Mouse (Mus musculus) lung, postnatal 36 days (tissue): ENCODE data around the gene Txnip.
A peak's percentile ranks its signal among the peaks of the same experiment; 100 is the strongest.

Experiments
- DNase-seq: peaks from one replicate; pipeline ENCODE4 v3.0.0; 2022; ENCODE audit warnings: mixed read lengths

The Txnip gene

DNA sequence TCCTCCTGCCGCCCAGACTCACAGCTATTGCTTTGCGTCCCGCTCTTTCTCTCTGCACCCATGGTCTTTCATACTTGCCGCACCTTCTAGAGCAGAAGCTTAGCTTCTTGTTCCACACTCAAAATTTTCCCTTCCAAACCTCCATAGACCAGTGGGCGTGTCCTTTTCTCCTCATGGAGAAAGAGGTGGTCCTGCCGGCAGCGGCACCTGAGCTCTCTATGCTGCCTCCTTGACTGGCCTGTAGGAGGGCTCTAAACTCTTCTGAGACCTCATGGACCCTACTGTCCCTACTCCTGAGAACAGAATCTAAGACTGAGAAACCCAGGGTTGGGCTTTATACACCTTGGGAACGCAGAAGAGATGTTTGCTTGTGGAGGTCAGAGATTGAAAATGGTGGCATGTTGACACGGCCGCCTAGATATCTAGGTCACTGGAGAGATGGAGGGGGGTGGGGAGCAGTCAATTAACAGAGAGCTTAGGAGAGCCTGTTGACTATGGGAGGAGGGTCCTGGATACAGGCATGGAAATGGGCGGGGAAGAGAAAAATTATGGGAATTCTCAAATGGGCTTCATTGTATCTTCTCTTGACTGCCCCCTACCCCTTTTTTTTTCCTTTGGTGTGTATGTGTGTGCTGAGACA, 12.3 kb downstream of the Txnip start:
- DNase-seq, result no peak

DNA sequence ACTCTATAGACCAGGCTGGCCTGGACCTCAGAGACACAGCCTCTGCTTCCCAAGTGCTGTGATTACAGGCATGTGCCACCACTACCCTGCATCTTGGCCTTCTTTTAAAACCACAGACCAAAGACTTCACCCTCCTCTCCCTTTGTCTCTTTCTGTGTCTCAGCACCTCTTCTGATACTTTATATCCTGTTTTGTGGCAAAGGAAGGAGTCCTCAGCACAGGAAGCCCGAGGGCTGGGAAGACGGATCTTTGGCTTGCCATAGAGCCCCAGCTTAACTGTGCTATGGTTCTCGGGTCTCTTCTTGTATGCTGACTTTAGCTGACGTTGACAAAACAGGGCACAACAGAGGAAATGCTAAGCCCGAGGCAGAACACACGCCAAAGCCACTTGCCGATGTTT, 12.9 kb downstream of the Txnip start:
- no peak for DNase-seq

DNA sequence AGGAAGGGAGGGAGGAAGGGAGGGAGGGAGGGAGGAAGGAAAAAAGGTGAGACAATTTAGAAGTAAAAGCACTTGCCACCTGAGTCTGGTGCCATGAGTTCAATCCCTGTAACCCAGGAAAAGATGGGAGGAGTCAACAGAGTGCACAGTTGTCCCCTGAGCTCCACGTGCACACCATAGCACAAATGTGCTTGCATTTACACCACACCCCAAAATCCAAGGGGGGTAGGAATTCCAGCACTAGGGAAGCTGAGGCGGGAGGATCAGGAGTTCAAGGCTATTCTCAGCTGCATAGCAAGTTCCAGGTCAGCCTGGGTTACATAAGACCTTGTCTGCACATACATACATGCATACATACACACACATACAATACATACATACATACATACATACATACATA, 13.6 kb downstream of the Txnip start:
- no peak for DNase-seq

DNA sequence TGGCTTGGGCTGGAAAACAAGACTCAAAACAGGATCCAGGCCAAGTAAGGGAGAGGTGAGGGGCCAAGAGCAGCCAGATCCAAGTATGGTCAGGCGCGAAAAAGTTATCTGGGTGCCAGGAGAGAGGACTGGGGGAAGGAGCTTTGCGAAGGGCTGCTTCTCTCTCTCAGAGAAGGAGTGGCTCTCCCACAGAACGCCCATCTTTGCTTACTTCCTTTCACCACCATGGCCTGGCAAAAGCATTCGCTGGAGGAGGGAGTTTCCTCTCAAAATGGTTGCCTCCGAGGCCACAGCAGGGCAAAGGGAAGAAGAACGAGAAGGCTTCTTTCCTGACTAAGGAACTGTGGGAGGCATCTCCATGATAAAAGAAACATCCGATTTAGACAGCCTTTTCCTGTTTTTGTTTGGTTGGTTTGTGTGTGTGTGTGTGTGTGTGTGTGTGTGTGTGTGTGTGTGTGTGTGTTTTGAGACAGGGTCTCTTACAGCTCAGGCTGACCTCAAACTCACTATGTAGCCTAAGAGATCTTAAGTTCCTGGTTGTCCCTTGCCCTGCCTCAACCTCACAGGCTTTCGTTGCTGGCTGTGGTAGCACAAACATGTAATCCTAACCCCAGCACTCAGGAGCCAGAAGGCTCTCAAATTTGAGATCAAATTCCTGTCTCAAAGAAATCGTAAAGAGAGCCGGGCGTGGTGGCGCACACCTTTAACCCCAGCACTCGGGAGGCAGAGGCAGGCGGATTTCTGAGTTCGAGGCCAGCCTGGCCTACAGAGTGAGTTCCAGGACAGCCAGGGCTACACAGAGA, 14.3 kb downstream of the Txnip start:
- DNase-seq, result peak; percentile 77

DNA sequence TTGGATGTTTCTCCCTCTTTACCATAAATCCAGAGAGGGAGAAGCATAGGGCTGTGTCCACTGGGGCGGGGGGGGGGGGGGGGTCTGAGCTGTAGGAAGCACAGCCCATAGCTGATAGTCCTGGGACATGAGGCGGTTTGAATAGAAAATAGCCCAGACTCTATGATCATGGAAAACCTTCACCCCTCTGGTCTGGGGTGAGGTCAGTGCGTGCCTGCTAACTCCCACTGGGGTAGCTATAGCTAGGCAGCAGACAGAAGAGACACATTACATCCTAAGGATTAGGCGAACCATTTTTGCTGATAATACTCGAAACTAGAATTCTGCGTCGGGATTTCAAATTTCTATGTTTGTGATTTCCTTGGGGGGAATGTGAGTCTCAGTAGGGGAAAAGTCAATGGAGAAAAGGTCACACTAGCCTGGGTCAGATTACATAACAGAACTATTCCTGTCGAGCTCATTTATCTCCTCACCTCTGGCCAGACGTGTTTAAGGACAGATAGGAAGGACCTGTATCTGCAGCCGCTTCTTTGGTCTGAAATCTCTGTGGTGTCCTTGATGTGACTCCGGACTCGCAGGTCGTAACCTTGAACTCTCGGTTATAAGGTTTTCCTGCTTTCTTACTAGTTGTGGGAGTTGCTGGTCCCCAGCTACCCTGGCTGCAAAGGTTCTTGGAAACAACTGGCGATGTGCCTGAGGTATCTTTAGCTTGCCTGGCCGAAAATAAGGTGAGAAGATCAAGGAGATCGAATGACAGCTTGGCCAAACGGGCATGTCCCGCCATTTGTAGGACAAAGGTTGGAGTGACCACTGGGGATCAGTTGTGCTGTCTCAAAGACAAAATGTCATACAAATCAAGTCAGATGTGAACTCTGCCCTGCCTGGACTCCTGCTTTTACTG, 16.1 kb downstream of the Txnip start:
- DNase-seq, result no peak

DNA sequence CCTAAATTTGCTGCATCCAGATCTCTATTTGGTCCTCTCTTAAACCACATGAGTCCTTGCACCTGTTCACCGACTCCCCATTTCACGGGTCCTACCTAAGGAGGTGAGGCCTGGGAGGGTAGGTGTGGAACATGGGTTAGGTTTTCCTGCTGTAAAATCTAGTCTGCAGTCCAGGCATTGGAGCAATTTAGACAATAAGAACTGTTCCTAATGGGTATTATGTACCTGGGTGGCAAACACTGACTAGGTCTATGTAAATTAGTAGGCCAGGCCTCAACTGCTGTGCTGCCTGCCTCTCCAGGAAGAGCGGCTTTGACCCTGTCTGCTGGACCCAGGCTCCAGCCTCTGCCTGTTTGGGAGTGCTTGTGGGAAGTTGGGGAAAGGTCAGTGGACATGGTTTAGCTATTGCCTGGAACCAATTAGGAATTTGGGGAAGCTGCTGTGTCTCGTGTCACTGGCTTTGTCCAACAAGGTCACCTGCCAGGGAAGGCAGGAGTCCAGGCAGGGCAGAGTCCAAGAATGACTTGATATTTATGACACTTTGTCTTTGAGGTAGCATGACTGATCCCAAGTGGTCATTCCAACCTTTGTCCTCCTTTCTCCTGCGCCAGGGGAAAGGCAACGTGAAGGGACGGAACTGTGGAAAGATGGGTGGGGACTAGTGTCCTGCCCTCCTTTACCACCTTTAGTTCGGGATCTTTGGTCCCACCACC, 17.7 kb downstream of the Txnip start:
- peak; percentile 35 for DNase-seq

DNA sequence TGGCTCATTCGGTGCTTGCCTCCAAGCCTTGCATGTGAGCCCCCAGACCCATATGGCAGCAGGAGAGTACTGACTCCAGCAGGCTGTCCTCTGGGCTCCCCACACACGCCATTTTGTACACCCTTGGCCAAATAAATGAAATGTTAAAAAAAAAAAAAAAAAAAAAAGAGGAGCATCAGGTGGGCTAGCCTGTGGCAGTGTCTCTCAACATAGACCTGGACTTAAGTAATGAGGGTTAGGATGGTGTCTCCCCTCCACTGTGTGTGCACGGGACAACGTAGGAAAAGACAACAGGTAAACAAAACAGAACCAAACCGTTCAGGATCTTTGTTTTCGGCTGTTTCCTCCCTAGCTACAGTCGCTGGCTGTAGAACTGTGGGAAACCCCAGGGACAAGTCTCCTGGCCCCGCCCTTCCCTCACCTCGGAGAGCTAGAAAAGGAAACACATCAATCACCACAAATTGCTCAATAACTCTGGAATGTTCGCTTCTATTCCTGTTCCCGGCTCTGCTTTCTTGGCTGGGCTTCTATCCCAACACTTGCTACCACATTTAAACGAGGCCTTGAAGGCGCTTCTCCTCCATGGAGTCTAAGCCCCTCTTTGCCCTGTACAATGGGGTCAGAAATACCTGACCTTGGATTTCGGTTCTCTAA, 18.4 kb downstream of the Txnip start:
- peak; percentile 96 for DNase-seq

DNA sequence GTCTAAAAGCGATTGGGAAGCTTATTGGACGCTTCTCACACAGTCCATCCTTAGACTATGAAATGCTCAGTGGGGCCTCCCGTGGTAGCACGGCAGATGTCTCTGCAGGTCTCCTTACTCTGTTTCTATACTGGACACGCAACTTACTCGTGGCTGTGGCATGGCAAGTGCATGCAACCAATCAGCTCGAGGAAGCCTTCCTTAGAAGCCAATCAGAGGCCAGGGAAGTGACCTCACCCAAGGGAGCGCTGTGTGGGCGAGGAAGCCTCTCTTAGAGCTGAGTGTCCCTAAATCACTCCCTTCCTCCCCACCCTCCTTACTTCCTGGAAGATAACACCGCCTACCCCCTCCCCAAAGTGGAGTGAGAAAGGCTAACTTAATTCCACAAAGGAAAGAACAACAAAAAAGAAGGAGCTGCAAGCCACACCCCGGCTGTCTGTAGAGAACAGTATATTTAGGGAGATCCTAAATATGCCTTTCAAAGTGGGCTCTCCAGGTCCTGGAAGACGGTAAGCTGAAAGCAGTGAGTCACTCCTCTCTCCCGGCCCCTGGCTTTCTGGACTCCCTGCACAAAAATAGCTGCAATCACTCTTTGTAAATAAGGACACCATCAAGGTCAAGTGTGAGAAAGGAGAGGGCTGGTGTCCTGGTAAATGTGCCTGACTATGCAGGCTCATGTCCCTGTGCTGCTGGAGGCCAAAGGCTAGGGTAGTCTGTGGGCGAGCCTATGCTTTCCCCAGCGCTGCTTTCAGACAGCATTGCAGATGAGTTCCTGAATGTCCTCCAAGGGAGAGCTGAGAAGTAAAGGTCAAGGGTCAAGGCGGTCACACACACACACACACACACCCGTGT, 19.2 kb downstream of the Txnip start, which contains the start of gene Gm16253:
Gm16253 (plus strand) TSS at position 295 of the 852 bp plus-strand sequence.
- DNase-seq, result peak; percentile 98

DNA sequence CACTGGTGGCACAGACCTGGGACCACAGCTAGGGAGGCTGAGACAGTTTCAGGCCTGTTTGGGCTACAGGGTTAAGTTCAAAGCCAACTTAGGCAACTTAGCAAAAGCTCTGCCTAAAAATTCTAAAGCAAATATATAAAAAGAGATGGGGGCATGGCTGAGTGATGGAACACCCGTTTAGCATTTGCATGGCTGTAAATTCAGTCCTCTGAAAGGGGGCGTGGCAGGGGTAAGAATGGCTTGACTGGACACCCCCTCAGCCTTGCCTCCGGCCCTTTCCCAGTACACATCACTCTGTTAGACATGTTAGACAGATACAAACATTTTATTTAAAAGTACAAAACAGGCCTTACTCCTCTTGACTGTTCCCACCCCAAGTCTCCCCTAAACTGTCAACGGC, 19.8 kb downstream of the Txnip start:
- DNase-seq, result peak; percentile 41

DNA sequence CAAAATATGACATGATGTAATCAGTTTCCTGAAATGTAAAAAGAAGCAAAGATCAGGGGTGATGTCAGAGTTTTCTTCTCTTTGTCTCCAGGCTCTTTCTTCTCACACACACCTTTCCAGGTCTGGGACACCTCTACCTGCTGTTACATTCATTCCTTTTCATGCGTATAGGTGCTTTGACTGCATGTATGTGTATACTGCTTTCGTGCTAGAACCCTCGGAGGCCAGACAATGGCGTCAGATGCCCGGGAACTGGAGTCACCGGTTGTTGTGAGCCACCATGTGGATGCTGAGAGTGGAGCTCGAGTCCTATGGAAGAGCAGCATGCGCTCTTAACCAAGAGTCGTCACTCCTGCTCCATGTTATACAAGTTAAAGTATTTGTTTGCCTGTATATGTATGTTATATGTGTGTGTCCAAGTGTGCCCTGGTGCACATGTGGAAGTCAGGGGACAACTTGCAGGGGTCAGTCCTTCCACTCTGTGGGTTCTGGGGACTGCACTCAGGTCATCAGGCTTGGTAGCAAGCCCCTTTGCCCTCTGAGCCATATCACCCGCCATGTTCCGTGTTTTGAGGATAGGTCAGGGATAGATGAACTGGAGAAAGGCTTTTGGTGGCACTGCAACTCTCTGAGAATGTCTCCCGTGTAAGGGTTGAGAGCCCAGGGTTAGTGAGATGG, 20.9 kb downstream of the Txnip start:
- no peak for DNase-seq

DNA sequence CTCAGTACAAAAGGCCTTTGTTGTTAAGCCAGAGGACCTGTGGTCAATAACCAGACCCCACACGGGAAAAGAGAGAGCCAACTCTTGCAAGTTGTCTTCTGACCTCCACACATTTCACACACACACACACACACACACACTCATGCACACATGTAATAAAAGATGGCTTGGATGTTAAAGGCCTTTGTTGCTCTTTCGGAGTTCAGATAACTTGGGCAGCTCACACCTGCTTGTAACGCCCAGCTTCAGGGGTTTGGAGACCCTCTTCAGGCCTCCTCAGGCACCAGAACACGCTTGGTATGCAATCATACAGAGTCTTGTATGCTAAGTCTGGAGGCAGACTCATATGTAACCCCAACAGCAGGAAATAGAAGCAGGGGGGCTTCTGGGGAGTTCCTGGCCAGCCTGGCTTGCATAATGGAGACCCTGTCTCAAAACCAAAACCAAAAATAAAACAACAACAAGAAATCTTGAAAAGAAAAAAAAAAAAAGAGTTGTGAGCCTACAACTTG, 21.5 kb downstream of the Txnip start:
- no peak for DNase-seq

DNA sequence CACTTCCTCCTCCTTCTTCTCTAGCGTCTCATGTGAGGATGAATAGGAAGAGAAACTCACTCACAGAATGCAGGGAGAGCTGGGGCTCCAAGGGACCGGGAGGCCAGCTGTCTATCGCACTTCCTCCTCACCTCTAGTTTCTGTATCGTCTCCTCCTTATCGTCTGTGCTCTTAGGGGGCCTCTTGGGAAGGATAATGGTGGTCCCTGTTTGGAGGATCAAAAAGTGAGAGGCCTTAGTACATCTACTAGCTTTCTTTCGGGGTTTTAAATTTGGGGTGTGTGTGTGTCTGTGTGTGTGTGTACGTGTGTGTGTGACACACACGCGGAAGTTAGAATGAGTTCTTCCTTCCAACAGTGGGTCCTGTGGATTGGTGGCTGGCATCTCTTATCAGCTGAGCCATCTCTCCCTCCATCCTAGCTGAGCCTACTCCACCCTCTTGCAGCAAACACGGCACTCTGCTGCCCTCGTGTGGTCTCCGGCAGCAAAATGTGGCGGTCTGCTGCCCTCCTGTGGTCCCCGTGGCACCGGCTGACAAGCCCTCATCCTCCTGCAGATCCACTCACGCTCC, 22.2 kb downstream of the Txnip start:
- DNase-seq, result peak; percentile 94

DNA sequence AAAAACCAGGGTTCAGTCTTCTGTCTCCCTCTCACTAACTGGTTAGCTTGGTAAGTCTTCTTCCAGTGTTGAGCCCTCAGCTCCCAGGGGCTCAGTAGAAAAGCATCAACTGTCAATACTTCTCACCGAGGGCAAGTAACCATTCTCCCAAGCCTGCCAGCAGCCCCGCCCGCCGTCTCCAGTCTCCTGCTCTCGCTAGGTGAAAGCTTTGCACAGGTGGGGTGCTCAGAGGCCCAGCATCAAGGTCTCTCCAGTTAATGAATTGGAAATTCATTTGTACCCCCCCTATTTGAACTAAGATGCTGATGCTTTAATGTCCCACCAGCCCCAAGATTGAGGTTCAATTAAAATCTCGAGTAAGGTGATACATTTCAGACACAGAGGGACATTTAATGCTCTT, 23.4 kb downstream of the Txnip start:
- no peak for DNase-seq

DNA sequence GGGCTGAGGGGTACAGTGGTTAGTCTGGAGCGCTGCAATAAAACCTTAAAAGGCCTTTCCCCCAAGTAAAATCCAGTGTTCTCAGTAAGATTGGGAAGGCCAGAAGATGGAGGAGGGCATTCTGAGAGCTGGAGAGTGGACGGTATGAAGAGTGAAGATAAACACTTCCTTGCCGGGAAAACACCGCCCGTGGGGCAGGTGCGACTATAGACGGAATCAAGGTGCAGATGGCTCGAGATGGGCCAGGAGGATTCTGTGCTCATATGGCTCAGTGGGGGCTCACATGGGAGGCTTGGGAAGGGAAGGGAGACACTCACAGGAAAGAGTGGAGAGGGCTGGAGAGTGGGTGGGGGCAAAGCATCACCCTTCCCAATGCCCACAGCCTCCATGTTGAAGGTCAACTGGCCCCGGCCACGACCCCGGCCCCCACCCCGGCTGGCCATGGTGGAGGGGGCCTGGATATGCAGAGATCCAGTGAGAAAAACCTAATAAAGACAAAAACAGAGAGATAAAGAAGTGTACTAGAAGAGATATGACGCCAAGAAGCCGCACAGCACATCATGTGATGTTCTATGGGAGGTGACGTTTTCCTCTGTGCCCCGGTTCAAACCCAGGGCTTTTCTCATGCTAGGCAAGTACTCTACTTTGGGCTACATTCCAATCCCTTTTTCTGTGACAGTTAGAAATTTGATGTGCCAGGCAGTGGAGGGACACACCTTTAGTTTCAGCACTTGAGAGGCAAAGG, 24.2 kb downstream of the Txnip start:
- no peak for DNase-seq

DNA sequence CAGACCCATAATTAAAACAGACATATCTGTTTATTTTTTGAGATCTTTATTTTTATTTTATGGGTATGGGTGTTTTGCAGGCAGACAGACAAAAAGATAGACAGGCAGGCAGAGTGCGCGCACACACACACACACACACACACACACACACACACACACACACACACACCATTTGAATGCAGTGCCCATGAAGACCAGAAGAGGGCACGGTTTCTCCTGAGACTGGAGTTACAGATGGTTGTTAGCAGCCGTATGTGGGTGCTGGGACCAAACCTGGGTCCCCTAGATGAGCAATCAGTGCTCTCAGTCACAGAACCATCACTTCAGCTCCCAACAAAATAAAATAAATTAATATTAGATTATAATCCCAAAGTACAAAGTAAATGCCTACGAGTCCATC, 25.6 kb downstream of the Txnip start:
- no peak for DNase-seq

DNA sequence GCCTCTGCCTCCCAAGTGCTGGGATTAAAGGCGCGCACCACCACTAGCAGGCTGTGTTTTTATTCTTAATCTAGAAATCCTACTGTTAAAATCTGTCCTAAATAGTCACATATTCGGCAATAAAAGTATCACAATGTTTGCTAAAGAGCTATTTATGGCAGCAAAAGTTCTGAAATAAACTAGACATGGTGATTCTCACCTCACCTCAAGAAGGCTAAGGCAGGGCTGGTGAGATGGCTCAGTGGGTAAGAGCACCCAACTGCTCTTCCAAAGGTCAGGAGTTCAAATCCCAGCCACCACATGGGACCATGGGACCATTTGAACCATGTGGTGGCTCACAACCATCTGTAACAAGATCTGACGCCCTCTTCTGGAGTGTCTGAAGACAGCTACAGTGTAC, 32.9 kb downstream of the Txnip start:
- no peak for DNase-seq

DNA sequence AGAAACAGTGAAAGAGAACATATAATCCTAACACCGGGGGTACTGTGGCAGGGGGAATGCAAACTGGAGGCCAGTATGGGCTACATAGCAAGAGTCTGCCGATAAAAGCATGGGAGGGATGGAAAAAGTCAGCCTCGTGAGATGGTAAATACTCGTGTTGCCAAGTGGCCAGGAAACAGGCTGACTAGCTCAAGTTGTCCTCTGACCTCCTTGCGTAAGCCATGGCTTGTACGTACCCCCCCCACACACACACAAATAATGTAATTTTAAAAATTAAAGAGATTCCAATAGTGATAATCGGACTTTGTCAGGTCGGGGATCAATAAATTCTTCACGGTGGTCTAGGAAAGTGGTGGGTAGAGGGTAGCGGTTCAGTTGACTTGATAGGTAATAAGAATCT, 35.6 kb downstream of the Txnip start:
- peak; percentile 75 for DNase-seq

DNA sequence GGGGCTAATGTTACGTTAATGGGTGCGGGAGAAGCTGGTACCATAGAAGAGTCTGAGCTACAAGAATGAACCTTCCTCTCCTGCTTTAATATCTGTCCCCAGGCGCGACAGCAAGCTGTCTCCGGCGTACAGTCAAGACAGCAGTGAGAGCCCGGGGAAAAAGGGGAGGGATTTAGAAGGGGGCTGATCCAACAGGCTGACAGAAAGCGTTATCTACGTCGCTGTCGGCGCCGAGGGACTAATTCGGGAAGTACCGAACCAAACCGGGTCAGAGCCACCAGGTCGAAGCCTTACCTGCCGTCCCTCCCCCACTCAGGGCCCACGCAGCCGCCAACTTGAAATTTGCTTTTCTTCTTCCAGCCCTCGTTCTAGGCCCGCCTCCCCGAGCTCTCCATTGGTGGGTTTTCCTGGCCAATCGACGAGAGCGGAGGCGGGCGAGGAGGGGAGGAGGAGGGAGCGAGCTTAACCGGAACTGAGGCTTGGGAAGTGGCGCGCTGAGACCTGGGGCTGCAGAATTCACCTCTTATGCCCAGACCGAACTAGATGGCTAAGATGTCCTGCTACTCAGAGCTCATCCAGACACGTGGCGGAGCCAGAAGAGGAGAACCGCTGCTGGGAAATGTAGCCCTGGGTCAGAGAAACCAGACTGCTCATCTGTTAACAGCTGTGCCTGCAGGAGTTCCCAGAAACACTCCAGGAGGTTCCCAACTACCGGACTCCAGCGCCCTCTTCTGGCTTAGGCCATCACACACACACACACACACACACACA, 36.2 kb downstream of the Txnip start, which contains the start of gene Polr3gl:
Polr3gl (minus strand) TSS at position 392 of the 771 bp plus-strand sequence.
- DNase-seq, result peak; percentile 97
